Mouse (Mus musculus) B cell, adult 2 months (primary cell): ENCODE results near the gene Acot11.
"Not testable (repeated sequence)": the region's sequence is repeated elsewhere in the genome, so short reads cannot be mapped to it uniquely, and the experiment has no call there.

Experiments
- DNase-seq, 2 experiments: peaks; one replicate each; pipeline ENCODE4 v3.0.0; 2022

The Acot11 gene

GRCm38 (mm10) chr4:106772558-106772957 lies 32.2 kb downstream of the Acot11 start:
- no peak for DNase-seq

- DNase-seq = no peak
Measured at GRCm38 (mm10) chr4:106769306-106769705, 35.5 kb downstream of the Acot11 start.

DNA sequence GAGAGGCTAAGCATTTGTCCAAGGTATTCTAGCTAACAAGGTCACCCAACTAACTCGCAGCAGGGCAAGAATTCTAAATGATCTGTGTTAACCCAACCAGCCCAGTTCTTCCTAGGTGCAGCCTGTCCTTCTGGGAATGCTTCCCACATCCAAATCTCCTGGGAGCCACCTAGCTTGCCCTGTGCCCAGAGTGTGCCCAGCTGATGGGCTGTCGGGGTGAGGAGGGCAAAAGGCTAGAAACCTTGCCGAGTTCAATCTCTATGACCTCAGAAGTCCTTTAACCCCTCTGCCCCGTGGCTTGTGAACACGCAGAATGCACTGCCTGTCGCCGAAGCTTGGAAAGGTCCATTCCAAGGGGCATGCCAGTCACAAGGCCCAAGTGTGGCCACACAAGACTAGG lies 40.6 kb downstream of the Acot11 start:
- DNase-seq = no peak

GRCm38 (mm10) chr4:106751726-106752125 lies 53.1 kb downstream of the Acot11 start:
- DNase-seq = no peak

DNA sequence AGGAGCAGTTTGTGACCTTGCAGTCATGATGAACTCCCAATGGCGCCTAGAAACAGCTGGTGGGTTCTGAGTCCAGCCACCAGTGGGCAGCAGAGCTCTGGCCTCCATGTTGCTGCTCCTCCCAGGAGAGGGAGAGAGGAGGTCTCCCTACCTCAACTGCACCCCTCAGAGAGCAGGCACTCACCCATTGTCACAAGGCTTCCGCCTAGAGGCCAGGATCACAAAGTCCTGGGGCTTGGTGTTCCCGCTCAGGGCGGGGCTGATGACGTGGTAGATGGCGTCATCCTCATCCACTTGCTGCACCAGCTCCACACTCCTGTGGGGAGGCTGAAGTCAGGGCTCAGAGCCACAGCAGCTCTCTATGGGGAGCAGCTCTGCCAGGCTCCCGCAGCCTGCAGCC lies 55.1 kb downstream of the Acot11 start:
- peak; percentile 7 to 9 for DNase-seq

DNA sequence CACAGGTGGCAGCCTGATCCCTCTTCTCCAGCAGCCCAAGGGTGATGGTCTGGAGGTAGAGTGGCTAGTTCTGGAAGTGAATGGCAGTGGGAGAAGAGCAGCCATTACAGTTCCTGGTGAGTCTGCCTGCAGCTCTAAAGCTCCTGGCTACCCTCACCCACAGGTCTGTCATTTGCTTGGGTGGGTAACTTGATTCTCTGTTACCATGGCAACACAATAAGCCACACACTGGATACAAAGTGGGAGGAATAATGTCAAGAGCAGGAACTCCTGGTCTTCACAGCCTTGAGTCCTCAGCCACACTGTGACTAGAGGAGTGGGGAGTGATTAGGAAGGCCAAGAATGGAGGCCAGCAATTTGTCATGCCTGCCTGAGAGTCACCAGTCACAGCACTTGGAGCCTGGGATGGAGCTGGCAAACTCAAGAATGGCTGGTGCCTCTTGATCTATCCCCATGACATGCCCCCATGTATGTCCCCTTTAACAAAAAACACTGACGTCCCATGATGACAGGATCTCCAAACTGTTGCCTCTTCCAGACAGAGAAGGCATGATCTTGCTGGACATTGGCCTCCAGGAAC lies 57.7 kb downstream of the Acot11 start:
- DNase-seq = no peak

DNA sequence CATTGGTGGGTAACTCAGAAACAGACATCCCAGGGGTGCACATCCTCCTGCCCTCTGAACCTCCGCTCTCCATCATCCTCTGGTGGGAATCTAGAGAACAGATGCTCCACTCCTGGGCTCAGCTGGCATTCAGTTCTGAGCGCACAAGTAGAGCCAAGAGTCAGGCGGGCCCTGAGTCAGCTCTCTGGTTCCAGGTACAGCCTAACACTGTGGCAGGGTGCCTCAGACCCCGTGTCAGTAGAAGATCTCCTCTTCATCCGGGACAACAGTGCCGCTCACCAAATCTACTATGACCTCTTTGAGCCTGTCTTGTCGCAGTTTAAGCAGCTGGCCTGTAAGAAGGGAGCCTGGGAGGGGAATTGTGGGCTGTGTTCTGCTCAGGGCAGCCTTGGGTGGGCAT lies 58.9 kb downstream of the Acot11 start:
- DNase-seq = no peak

- no peak for DNase-seq
Measured at GRCm38 (mm10) chr4:106737904-106738303, 66.9 kb downstream of the Acot11 start.

GRCm38 (mm10) chr4:106736884-106737283 lies 67.9 kb downstream of the Acot11 start:
- DNase-seq = not testable (repeated sequence)

DNA sequence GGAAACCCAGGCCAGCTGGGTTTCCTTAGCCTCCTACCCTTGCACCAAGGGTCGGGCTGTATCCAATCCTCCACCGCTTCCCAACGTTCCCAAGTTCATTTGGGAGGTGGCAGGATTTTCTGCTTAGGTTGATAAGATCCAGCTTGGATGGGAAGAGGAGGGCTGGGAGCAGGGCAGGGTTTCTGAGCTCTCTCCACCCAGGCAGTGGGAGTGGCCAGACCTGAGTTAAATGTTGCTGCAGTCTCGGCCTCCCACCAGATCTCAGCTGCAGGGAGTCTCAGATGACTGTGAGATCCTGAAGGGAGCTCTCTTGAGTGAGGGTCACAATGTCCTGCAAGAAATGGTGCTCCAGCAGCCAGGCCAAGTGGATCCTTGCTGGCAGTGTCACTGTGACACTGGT lies 71.2 kb downstream of the Acot11 start, which contains the start of gene Fam151a:
TSS of gene Fam151a (plus strand) at position 254 of the 400 bp plus-strand sequence.
- DNase-seq = no peak

GRCm38 (mm10) chr4:106730814-106731213 lies 74.0 kb downstream of the Acot11 start, which contains the start of gene Mroh7:
Gene Mroh7, minus strand, starts transcription at chr4:106730925.
- DNase-seq = no peak

DNA sequence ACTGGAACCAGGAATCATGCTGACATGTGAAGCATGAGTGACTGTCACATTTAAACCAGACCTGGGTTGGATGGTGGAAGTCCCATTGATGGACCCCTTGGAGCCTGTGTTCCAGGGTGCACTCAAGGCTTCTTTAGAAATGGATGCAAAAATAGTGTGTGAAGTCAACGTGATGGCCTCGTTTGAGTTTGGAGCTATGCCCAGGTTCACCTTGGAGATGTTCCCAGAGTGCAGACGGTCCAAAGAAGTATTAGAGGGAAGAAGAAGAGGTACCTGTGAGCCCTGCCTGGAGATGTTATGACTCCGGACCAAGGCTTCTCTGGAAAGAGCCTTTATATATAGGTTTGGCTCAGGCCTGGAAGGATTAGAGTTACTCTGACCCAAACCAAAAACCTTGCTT lies 84.2 kb downstream of the Acot11 start:
- no peak for DNase-seq

- DNase-seq = no peak
Measured at GRCm38 (mm10) chr4:106713622-106714021, 91.2 kb downstream of the Acot11 start.

DNA sequence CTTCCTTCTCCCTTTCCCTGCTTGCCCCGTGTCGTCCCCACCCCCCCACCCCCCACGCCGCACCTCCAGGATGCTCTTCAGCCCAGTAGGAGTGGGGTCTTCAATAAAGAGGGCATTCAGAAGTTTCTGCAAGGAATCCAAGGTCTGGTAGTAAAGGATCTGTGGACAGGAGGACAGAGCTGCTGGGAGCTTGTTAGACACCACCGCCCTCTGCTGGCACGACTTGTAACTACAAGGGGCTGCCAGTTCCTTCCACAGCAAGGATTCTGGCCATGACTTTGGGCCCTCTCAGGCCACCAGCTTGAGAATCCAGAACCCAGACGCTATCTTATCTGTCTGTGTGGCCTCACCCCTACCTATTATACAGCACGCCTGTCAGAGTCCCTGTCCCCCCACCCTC lies 96.4 kb downstream of the Acot11 start:
- peak; percentile 84 to 85 for DNase-seq

DNA sequence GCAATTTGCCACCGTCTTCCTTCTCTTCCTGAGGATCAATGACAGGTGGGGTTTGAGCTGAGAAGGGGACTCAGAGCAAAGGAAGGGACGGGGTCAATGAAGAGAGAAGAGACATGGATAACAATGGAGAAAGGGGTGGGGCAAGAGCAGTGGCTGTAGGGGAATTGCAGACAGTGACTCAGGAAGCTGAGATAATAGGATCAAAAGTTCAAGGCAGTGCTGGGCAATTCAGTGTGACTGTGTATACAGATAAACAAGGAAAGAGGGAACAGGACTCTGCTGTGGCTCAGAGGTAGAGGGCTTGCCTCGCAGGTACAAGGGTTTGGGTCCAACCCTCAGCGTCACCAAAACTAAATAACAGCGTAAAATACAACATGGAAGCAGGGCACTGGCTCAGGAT lies 96.8 kb downstream of the Acot11 start:
- no peak for DNase-seq

DNA sequence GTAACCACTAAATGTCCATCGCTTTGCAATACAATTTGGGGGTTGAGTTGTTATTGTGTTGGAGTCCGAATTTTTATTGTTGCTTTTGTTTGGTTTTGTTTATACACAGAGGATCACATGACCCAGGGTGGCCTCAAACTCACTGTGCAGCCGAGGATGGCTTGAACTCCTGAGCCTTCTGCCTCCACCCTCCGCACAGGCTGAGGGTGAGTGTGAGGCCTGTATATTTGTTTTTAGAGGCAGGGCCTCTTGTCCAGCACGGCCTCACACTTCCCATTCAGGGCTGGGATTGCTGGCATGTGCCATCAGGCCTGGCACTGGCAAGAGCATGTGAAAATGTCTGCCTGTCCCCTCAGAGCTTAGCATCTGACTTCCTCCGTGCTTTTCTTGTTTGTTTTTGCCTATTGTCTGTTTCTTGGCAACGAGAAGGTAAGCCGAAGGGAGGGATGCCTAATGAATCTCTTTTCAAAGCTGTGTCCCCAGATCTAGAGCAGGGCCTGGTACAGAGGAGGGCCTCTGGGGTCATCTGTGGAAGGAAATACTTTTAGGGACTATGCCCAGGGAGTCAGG lies 99.6 kb downstream of the Acot11 start:
- DNase-seq = no peak

DNA sequence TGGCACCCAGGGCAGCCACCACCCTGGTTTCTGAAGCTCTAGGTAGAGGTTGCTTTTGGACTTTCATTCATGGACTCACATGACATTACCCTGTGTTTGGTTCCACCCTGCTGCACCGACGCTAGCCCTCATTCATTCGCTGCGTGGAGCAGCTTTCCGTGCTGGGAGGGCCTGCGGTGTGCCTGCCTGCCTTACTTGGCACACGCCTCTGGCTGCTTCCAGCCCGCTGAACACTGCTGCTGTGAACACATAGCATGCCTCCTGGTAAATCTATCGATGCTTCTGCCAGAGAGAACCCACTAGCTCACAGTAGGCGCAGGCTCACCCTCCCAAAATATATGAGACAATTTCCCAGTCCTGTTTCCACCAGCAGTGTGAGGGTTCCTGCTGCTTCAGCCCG lies 100.4 kb downstream of the Acot11 start:
- no peak for DNase-seq

GRCm38 (mm10) chr4:106703956-106704355 lies 100.8 kb downstream of the Acot11 start:
- no peak for DNase-seq

DNA sequence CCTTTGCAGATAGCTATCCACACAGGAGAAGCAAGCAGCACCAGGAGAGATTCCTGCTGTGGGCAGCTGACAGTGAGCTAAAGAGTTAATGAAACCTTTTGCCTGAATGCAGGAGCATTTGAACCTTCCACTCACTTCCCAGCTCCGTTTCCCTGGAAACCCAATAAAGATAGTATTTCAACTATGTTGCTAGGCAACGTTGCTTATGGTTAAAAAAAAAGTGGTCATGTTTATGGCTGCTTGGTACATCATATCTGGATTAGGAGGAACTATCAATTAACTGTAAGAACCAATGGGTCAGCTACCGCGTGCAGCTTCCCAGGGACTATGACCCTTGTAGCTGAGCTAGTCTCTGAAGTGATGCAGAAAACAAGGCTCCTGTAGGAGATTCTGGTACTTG lies 104.0 kb downstream of the Acot11 start:
- no peak for DNase-seq

DNA sequence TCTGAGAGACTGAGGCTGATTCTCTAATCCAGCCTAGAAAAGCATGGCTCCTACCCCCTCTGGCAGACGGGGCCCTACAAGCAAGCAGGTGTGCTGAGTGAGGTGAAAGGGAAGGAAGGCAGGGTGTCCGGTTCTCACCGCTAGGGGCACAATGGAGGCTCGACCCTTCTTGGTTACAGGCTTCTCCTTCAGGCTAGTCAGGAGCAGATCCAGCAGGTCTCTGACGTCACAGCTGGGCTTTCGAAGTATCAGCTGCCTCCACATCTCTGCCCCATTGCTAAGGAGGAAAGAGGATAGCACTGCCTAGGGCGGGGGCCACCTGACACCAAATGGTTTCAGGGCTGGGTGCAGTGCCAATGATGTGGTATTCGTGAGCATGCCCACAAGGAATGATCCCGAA lies 104.8 kb downstream of the Acot11 start:
- DNase-seq = no peak
